Mouse (Mus musculus) cerebellum, postnatal 14 days (tissue): ENCODE results near the gene Dyrk4.

ENCODE experiments used
- DNase-seq, 2 experiments: peaks; one replicate each; pipeline ENCODE4 v3.0.0; 2021; ENCODE audit warnings: mixed read lengths in 2 of 2

Gene Dyrk4

DNA sequence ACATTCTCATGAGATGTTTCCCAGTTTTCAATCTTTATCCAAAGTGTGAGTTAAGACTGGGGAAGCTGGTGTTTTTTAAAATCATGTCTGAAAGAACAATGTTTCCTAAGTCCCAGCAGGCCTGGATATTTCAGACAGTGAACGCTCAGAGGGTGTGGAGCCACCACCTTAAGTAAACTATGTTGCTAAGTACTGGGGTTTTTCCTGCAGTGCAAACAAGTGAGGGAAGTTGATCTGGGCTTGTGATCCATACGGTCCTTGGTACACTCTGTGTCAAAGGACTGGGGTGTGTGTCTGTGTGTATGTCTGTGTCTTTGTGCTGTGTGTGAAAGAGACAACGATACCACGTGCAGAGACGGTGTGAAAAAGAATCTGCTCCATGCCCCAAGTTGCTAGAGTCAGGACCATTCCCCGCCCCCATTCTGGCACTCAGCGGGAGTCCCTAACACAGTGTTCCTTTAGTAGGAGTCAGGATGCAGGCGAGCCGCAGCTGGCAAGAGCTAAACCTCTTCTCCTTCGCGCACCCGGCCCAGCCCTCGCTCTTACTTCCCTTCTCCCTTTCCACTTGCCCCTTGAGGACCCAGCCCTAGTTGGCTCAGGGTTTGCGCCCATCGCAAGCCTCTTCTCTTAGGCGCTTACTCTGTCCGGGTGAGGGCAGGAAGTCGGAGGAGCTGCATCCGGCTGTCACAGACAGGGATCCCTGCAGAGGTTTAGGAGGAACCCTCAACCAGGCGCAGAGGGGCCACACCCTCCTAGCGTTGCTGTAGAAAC lies at the start of gene Dyrk4:
Gene Dyrk4, minus strand, starts transcription at position 729 of the 771 bp plus-strand sequence.
- DNase-seq = peak in 1 of 2 experiments; percentile 9

GRCm38 (mm10) chr6:126966241-126967026 lies 44.8 kb upstream of the Dyrk4 start:
- DNase-seq = no peak

DNA sequence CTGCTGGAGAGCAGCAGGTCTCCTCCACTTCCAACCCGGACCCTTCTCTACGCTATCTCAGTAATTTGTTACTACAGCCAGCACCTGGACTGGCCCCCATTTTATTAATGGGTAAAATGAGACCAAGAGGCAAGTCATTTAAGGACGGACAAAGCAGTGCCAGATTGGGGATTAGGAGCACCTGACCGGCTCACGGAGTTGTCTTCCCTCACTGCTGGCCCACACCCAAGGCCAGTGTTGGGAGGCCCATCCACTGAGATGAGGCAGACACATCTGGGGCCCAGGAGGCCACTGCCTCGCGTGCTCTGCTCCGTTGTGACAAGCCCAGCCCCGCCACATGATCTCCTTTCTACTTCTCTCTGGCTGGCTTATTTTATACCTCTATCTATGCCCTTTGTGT lies 41.8 kb upstream of the Dyrk4 start:
- DNase-seq = no peak

DNA sequence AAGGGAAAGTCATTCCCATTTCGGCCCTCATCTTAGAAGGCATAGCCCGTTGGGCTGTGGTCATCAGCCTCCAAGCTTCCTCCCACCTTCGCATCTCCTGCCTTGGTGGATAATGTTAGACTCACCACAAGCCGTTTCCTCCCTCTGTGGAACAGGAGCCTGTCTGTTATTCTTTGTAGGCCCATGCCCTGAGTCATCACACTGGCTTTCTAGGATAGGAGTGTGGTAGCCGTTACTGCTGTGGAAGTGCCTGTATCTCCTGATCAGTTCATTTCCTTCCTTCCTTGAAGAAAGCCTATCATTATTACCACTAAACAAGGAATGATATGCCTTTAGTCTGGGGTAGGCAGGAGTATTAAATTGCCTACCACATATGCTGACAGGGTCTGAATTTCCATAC lies 41.1 kb upstream of the Dyrk4 start:
- no peak for DNase-seq

DNA sequence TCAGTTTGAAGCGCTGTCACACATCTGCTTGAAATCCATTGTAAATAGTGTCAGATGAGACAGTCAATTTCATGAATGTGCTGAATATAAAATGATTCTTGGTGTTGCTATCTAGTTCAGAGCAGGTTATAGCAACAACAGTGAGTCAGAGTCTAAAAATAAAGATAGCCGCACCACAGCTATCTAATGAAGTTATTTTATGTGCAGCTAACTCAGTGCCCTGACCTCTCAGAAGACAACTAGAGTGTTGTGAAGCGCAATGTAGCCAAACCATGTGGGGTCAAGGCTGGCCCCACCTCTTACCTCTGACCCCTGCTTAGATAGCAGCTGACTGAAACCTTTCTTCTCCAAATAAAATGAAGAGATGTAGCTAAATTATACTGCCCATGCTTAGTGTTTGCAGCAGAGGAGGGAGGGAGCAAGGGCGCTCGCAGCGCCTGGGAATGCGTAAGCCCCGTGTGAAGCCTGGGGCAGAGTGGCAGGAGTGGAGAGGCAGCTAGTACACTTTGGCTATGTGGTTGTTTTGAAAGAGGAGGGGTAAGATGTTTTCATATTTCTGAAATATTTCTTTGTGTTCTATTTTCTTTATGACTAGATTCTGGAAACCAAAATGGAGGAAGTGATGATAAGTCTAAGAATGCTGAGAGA lies 39.9 kb upstream of the Dyrk4 start:
- DNase-seq = no peak

GRCm38 (mm10) chr6:126955734-126956133 lies 34.1 kb upstream of the Dyrk4 start:
- DNase-seq = peak; percentile 88 to 93

DNA sequence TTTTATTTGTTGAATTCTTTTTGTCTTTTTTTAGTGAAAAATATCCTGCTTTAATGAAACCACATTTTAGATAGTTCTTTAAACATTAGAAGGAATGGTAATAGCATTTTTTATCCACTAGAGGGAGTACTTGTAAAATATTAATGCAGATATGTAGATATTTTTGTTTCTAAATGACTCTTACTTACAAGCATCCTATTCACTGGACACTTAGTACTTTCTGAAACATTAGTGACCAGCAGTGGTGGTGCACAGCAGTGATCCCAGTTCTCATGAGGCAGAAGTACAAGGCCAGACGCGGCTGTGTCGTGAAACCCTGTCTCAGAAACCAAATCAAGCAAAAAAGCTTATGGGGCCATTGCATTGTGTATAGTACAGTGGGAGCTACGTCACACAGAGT lies 26.7 kb upstream of the Dyrk4 start:
- no peak for DNase-seq

- peak; percentile 11 to 28 for DNase-seq
Measured at GRCm38 (mm10) chr6:126940451-126940850, 18.8 kb upstream of the Dyrk4 start.

DNA sequence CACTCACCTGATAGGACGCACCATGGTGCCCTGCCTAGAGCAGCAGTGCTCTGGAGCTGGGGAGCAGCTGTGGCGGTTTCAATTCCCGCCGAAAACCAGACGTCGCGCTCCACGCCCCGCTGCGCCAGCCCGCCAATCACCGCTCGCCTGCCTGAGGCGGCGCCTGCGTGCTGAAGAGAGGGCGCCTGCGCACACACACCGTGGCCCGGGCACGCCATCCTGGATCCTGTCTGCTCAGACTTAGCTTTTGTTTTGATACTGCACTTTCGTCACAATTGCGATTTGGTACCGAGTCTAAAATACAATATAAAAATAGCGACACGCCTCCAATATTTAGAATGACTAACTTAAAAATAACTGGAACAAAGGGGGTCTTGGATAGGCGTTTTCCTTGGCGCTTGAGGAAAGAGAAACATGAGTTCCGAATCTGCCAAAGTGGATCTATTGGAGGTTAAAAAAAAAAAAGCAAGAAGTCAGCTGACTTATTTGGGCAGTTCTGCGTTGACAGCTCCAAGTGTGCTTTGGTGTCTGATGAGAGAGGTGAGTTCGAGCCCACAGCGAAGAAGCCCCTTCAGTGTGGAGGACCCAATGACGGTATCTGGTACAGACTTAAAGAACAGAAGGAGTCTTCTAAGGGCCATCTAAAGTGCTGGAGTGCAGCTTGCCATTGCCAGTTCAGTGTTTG lies 18.0 kb upstream of the Dyrk4 start, which contains the start of the genes Rad51ap1 and D6Wsu163e:
Gene Rad51ap1, minus strand, starts transcription at position 101 of the 685 bp plus-strand sequence.
Gene D6Wsu163e, plus strand, starts transcription at position 476 of the 685 bp plus-strand sequence.
- peak; percentile 96 to 97 for DNase-seq

DNA sequence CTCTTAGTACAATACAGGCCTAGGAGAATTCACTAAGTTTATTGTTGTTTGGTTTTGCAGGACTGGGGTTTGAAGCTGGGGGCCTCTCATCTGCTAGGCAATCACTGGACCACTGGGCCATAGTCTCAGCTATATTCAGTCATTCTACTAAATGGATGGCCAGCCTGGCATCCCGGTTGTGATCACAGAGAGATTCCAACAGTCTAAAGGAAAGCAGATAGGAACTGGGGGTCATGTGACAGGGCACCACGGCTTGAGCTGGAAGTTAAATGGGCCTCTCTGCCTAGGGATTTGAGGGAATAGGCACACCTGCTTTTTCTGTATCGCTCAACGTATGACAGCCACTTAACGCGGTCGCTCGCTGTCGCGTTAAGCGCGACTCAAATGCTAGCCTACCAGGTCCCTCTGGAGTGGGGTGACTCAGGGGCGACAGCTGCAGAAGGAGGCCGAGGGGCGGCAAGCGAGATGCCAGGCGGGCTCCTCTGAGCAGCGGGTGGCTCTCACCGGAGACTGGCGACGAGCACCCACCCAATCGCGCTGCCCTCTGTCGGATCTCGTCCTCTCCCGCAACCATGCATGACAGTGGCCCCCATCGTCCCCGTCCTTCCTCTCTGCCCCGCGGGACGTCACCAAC lies 17.3 kb upstream of the Dyrk4 start:
- DNase-seq = no peak

DNA sequence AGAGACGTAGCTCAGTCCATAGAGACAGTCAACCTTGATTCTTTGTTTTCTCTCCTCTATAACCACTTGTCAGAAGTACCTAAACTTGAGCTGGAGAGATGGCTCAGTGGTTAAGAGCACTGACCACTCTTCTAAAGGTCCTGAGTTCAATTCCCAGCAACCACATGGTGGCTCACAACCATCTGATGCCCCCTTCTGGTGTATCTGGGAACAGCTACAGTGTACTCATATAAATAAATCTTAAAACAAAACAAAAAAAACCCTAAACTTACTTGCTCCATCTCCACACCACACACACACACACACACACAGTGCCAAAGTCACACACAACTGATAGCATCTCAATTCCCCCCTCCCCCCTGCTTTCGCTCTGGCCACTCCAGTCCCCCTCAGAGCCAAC lies 16.4 kb upstream of the Dyrk4 start:
- peak in 1 of 2 experiments; percentile 24 for DNase-seq

GRCm38 (mm10) chr6:126932896-126933295 lies 11.3 kb upstream of the Dyrk4 start:
- DNase-seq = no peak

DNA sequence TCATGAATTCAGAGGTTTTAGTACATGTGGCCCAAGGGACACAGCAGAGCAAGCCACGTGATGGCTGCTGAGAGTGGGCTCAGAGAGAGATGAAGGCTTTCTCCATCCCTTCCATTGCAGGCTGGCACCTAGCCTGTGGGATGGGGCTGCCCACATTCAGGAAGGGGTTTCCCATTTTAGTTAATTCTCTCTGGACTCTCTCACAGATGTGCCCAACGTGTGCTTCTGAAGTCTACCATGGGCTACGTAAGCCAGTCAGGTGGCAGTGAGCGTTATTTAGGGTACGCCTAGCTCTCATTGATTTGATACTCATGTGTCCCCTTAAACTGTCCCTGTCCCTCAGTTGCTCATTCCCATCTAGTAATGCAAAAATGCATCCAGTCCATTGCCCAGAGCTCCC lies 6.7 kb downstream of the Dyrk4 start:
- DNase-seq = no peak

- DNase-seq = no peak
Measured at GRCm38 (mm10) chr6:126910727-126911126, 10.9 kb downstream of the Dyrk4 start.

DNA sequence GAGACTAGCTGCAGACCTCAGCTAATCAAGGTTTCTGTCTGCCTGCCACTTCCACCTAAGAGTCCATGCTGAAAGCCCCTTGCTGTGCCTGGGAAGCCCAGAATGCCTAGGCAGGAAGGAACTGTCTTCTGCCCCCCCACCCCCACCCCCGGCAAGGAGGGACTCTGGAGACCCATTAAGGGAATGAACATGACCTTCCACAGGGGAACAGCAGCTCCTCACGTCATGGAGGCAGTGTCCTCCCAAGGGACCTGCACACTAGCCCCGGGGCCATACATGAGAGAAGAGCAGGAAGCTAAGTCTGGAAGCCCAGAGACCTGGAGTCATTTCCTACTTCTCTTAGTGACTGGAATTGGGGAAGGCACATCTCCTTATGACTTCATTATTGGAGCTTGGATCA lies 13.8 kb downstream of the Dyrk4 start:
- DNase-seq = no peak

- DNase-seq = no peak
Measured at GRCm38 (mm10) chr6:126907378-126907777, 14.3 kb downstream of the Dyrk4 start.

DNA sequence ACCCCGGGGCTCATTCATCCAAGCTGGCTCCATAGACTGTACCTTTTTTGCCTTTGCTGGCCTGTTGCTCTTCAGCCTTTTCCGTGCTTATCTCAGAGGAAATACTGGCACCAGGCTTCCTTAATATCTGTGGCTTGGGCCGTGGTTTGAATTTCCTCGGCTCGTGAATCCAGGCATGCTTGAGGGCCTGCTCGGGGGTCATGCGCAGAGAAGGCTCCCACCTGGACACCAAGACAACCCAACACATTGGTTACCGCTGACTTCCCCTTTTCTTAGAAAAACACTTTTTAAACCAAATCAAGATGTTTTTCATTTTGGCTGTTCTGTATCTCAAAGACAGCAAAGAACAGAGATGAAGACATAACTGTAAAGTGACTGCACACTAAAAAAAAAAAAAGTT lies 44.5 kb downstream of the Dyrk4 start:
- no peak for DNase-seq

- no peak for DNase-seq
Measured at GRCm38 (mm10) chr6:126852881-126853280, 68.8 kb downstream of the Dyrk4 start, which contains the start of gene Akap3. Gene Akap3, plus strand, starts transcription at chr6:126853098.

DNA sequence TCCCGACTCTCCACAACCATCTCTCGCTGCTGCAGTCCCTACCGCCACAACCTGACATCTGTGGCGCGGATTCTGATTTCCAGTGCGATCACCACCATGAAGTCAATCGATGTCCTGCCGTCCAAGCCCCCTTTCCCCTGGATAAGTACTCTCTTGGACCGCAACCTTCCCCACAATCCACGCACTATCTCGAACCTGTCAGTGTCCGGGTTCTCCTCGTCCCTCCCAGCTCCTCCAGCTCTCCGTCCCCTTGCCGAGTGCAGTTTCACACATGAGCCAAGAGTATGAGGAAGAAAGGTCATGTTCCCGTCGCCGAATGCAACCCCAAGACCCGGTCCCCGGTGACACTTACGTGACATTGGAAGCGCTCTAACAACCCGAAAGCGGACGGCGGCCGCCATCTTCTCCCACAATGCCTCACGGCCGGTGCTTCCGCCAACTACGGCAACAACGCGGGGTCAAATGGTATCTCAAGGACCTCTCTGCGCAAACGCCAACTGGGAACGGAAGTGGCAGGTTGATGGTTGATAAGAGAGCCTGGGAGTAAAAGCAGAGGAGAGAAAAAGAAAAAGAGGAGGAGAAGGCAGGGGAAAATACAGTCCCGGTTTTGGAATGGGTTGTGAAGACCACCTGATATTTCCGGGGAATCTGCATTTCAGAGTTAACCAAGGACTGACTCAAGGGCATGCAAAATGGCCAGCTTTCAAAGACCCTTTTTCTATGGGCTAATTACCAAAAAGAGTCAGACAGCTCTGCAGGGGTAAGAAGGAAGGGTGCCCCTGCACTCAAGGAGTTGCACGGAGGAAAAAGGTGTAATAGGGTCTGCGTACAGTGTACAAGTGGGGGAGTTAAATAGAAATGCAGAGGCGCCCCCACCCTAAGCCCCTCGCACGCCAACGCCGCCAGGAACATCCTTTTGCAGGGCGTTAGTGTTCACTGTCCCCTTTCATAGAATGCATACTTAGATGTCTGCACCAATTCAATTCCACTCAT lies 72.6 kb downstream of the Dyrk4 start, which contains the start of gene Ndufa9:
Gene Ndufa9, minus strand, starts transcription at position 425 of the 993 bp plus-strand sequence.
- DNase-seq = peak; percentile 98

DNA sequence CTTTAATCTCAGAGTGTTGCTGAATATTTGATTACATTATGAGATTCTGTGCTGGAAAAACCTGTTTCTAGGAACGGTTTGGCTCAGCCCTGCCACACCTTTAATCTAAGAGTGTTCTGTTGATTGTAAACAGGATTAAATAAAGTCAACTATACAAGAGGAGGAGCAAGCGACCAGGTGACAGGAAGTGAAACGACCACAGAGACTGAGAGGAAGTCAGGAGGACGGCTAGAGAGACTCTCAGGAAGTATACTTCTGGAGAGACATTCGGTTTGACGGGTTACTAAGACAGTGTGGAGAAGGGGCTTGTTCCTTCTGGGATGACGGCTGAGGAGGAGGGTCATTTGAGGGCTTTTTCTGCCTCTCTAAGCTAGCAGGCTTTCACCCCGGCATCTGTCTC lies 85.0 kb downstream of the Dyrk4 start:
- no peak for DNase-seq
